Mouse (Mus musculus): ENCODE results near the gene Rfc5. TPM values are rescaled to one million over a fixed set of nuclear protein-coding genes. Genes with fewer than 3 reads are reported as not detected.

The Rfc5 gene
- polyA plus RNA-seq, 1 experiment from 2014 or later = 97.7 TPM

DNA sequence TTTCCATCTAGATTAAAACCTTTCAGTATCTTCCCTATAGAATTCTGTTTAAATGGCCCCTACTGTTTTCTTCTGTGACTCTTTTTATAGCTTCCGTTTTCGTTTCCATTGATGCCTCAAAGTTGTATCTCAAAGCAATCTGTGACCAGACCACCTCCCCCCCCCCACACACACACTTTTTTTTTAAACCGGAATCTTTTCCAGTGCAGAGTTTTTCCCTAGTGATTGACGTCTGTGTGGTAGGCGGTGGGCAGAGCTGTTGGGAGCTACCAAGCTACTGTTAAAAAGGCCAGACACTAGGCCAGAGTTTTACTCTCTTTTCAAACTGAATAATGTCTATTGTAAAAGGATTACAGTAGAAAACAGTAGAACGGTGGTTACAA, 30.6 kb downstream of the Rfc5 start:
- Histone ChIP-seq H3K9ac (ENCODE audit: low read length) (peak overlapping the region; percentile 91), H3K4me3 (ENCODE audit: low read depth, low read length) (peak overlapping the region; percentile 85), H3K27ac (ENCODE audit: low read depth, low read length) (no peak overlapping the region), H3K27me3 (ENCODE audit: control insufficient read depth, insufficient read depth, low read length) (no peaks in the 10 kb centered on the region), H3K4me1 (ENCODE audit: control insufficient read depth, insufficient read depth, low read length) (peaks cover 27% of the 10 kb centered on the region), H3K9me3 (ENCODE audit: control insufficient read depth, low read length) (no peaks in the 10 kb centered on the region), H3K36me3 (ENCODE audit: control insufficient read depth, insufficient read depth, low read length) (no peaks in the 10 kb centered on the region), H3K4me2 (peak overlapping the region; percentile 87)
- 11% methylated on average over 6 of the region's 6 CpGs for WGBS
- no peak for ATAC-seq (ENCODE audit: low FRiP score)
- DNase-seq (ENCODE audit: low spot score, missing footprints) = no peak

DNA sequence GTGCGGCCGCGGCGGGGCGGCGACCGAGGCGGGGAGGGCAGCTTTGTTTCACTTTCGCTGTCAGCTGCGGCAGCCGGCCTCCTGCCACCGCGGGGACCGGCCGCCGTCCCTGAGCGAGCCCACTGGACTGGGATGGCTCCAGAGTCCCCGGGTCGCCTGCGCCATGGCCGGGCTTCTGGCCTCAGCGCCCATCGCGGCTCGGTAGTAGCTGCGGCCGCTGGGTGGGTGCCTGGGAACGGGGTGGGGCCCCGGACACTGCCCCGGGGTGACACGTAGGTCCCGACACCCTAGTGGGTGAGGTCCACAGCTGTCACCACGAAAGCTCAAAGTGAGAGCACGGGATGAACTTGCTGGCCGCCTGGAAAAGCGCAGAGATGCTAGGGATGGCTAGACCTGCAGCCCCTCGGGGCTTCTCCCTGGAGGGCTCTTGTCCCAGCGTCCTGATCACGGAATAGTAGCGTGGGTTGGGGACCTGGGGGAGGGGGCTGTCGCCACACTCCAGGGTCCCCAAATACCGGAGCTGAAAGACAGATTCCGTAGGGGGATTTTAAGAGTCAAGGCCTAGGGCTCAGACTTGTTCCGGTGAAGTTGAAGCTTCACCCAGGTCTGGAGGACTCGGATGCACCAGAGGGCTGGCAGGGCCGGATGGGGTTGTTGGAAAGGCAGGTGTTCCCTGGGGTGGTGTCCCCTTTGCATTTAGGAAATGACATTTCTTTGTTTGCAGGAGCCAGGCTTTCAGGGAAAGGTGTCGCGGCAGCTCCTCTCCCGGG, 31.2 kb downstream of the Rfc5 start:
- H3K9me3 ChIP-seq (ENCODE audit: control insufficient read depth, low read length) = no peaks in the 10 kb centered on the region
- no peaks in the 10 kb centered on the region for H3K27me3 ChIP-seq (ENCODE audit: control insufficient read depth, insufficient read depth, low read length)
- peaks cover 27% of the 10 kb centered on the region for H3K4me1 ChIP-seq (ENCODE audit: control insufficient read depth, insufficient read depth, low read length)

GRCm38 (mm10) chr5:117357129-117357477, 31.7 kb downstream of the Rfc5 start, which contains the start of gene Wsb2:
TSS of gene Wsb2 (plus strand) at chr5:117357304.
- no peaks in the 10 kb centered on the region for H3K9me3 ChIP-seq (ENCODE audit: control insufficient read depth, low read length)
- peak within 1 kb of the TSS; percentile 85 for H3K27ac ChIP-seq (ENCODE audit: low read depth, low read length)
- DNase-seq (ENCODE audit: low spot score, missing footprints) (peak; percentile 94), ATAC-seq (ENCODE audit: low FRiP score) (peak; percentile 83)
- H3K4me1 ChIP-seq (ENCODE audit: control insufficient read depth, insufficient read depth, low read length) = peaks cover 27% of the 10 kb centered on the region
- no peaks in the 10 kb centered on the region for H3K27me3 ChIP-seq (ENCODE audit: control insufficient read depth, insufficient read depth, low read length)
- H3K4me3 ChIP-seq (ENCODE audit: low read depth, low read length) = peak within 1 kb of the TSS; percentile 85
- H3K36me3 ChIP-seq (ENCODE audit: control insufficient read depth, insufficient read depth, low read length) = no peaks in the 10 kb centered on the region
- H3K9ac ChIP-seq (ENCODE audit: low read length) = peak within 1 kb of the TSS; percentile 91
- 2% methylated on average over 12 of the region's 54 CpGs for WGBS
- H3K4me2 ChIP-seq = peak within 1 kb of the TSS; percentile 87

More for the DNA sequence above, 31.2 kb downstream of the Rfc5 start:
- DNase-seq (ENCODE audit: low spot score, missing footprints) = peak; percentile 96
- peak overlapping the region; percentile 85 for H3K4me3 ChIP-seq (ENCODE audit: low read depth, low read length)
- under 1% methylated on average over 43 of the region's 49 CpGs for WGBS
- H3K9ac ChIP-seq (ENCODE audit: low read length) = peak overlapping the region; percentile 91
- H3K27ac ChIP-seq (ENCODE audit: low read depth, low read length) = peak overlapping the region; percentile 85
- ATAC-seq (ENCODE audit: low FRiP score) = peak; percentile 75
- no peaks in the 10 kb centered on the region for H3K36me3 ChIP-seq (ENCODE audit: control insufficient read depth, insufficient read depth, low read length)
- peak overlapping the region; percentile 87 for H3K4me2 ChIP-seq

GRCm38 (mm10) chr5:117356365-117357128, 32.3 kb downstream of the Rfc5 start:
- no peaks in the 10 kb centered on the region for H3K36me3 ChIP-seq (ENCODE audit: control insufficient read depth, insufficient read depth, low read length)
- WGBS = 0% methylated on average over 22 of the region's 24 CpGs
- peak overlapping the region; percentile 85; the same call in 1 of the 2 replicates for H3K27ac ChIP-seq (ENCODE audit: low read depth, low read length)
- DNase-seq (ENCODE audit: low spot score, missing footprints) (peak; percentile 94), ATAC-seq (ENCODE audit: low FRiP score) (peak; percentile 76)
- no peaks in the 10 kb centered on the region for H3K27me3 ChIP-seq (ENCODE audit: control insufficient read depth, insufficient read depth, low read length)
- H3K4me1 ChIP-seq (ENCODE audit: control insufficient read depth, insufficient read depth, low read length) = peaks cover 27% of the 10 kb centered on the region
- peak overlapping the region; percentile 85 for H3K4me3 ChIP-seq (ENCODE audit: low read depth, low read length)
- H3K9ac ChIP-seq (ENCODE audit: low read length) = peak overlapping the region; percentile 91
- no peaks in the 10 kb centered on the region for H3K9me3 ChIP-seq (ENCODE audit: control insufficient read depth, low read length)
- peak overlapping the region; percentile 87 for H3K4me2 ChIP-seq

- peak overlapping the region; percentile 87; the same call in 1 of the 2 replicates for H3K4me2 ChIP-seq
- DNase-seq (ENCODE audit: low spot score, missing footprints) (peak; percentile 88), ATAC-seq (ENCODE audit: low FRiP score) (no peak)
- no peaks in the 10 kb centered on the region for H3K36me3 ChIP-seq (ENCODE audit: control insufficient read depth, insufficient read depth, low read length)
- no peaks in the 10 kb centered on the region for H3K27me3 ChIP-seq (ENCODE audit: control insufficient read depth, insufficient read depth, low read length)
- no peaks in the 10 kb centered on the region for H3K9me3 ChIP-seq (ENCODE audit: control insufficient read depth, low read length)
- WGBS = 57% methylated on average over 14 of the region's 14 CpGs
- no peak overlapping the region for H3K27ac ChIP-seq (ENCODE audit: low read depth, low read length)
- no peak overlapping the region for H3K4me3 ChIP-seq (ENCODE audit: low read depth, low read length)
- H3K9ac ChIP-seq (ENCODE audit: low read length) = no peak overlapping the region
- H3K4me1 ChIP-seq (ENCODE audit: control insufficient read depth, insufficient read depth, low read length) = peaks cover 24% of the 10 kb centered on the region
These were observed 33.1 kb downstream of the Rfc5 start for GRCm38 (mm10) chr5:117355648-117356303.

DNA sequence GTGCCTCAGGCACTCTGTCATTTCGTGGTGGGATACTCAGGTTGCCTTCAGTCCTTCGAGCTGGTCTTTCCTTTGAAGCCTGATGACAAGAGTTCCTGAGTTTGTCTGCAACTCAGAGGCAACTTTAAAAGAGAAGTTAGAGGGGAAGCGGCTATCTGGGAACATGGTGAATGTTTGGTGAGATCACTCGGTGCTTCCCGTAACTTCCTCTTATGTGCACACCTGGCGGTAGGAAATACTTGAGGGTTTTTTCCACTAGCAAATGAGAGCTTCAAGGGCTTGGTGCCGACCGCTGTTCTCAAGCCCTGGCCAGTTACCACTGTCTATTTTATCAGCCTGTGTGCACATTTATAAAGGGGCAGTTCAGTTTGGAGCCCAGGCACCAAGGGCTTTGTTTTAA, 34.7 kb downstream of the Rfc5 start:
- WGBS = 85% methylated on average over 8 of the region's 8 CpGs
- Histone ChIP-seq H3K36me3 (ENCODE audit: control insufficient read depth, insufficient read depth, low read length) (no peaks in the 10 kb centered on the region), H3K4me2 (no peak overlapping the region), H3K27me3 (ENCODE audit: control insufficient read depth, insufficient read depth, low read length) (no peaks in the 10 kb centered on the region), H3K27ac (ENCODE audit: low read depth, low read length) (no peak overlapping the region), H3K9ac (ENCODE audit: low read length) (no peak overlapping the region), H3K9me3 (ENCODE audit: control insufficient read depth, low read length) (no peaks in the 10 kb centered on the region), H3K4me3 (ENCODE audit: low read depth, low read length) (no peak overlapping the region), H3K4me1 (ENCODE audit: control insufficient read depth, insufficient read depth, low read length) (peaks cover 13% of the 10 kb centered on the region)
- DNase-seq (ENCODE audit: low spot score, missing footprints) (no peak), ATAC-seq (ENCODE audit: low FRiP score) (no peak)

- DNase-seq (ENCODE audit: low spot score, missing footprints) = peak; percentile 95
- peak; percentile 76 for ATAC-seq (ENCODE audit: low FRiP score)
- Histone ChIP-seq H3K9ac (ENCODE audit: low read length) (no peak overlapping the region), H3K4me1 (ENCODE audit: control insufficient read depth, insufficient read depth, low read length) (no peaks in the 10 kb centered on the region), H3K27me3 (ENCODE audit: control insufficient read depth, insufficient read depth, low read length) (no peaks in the 10 kb centered on the region), H3K9me3 (ENCODE audit: control insufficient read depth, low read length) (no peaks in the 10 kb centered on the region), H3K36me3 (ENCODE audit: control insufficient read depth, insufficient read depth, low read length) (no peaks in the 10 kb centered on the region), H3K27ac (ENCODE audit: low read depth, low read length) (no peak overlapping the region), H3K4me2 (no peak overlapping the region), H3K4me3 (ENCODE audit: low read depth, low read length) (no peak overlapping the region)
- 24% methylated on average over 19 of the region's 19 CpGs for WGBS
These were observed 40.6 kb downstream of the Rfc5 start for GRCm38 (mm10) chr5:117348279-117348678.

DNA sequence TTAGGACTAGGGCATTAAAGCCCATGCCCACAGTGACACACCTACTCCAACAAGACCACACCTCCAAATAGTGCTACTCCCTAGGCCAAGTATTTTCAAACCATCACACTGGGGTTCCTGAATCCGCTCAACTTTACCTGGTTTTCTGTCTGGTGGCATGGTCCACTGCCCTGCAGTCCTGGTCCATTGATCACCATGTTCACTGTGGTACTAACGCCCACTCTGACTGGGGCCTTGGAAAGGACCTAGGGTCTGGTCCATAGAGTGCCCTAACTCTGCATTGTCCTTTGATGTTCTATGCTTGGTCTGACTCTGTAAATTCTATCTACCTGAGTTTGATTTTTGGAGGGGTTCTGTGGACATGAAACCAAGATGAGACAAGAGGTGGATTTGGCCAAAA, 41.0 kb downstream of the Rfc5 start:
- no peak overlapping the region for H3K4me3 ChIP-seq (ENCODE audit: low read depth, low read length)
- H3K9me3 ChIP-seq (ENCODE audit: control insufficient read depth, low read length) = no peaks in the 10 kb centered on the region
- no peak overlapping the region for H3K27ac ChIP-seq (ENCODE audit: low read depth, low read length)
- H3K4me1 ChIP-seq (ENCODE audit: control insufficient read depth, insufficient read depth, low read length) = no peaks in the 10 kb centered on the region
- no peak overlapping the region for H3K4me2 ChIP-seq
- 90% methylated on average over 2 of the region's 2 CpGs for WGBS
- ATAC-seq (ENCODE audit: low FRiP score) (no peak), DNase-seq (ENCODE audit: low spot score, missing footprints) (no peak)
- H3K27me3 ChIP-seq (ENCODE audit: control insufficient read depth, insufficient read depth, low read length) = no peaks in the 10 kb centered on the region
- H3K36me3 ChIP-seq (ENCODE audit: control insufficient read depth, insufficient read depth, low read length) = no peaks in the 10 kb centered on the region
- no peak overlapping the region for H3K9ac ChIP-seq (ENCODE audit: low read length)

DNA sequence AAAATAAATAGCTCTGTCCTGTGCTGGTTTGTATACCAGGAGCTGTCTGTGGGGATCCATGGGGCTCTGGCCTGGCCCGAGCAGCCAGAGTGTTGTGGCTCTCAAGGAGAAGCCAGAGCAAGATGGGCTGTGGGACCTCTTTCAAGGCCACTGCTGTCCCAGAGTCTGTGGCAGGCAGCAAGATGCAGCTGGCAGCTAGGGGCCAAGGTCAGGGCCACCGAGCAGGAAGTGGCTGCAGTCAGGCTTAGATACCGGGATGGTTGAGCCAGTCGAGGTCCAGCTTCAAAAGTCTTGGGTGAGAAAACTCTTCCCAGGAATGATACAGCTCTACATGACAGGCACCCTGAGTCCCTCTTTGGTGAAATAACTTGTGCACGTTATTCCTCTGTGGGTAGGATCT, 41.8 kb downstream of the Rfc5 start:
- H3K27me3 ChIP-seq (ENCODE audit: control insufficient read depth, insufficient read depth, low read length) = no peaks in the 10 kb centered on the region
- WGBS = 85% methylated on average over 5 of the region's 5 CpGs
- no peaks in the 10 kb centered on the region for H3K36me3 ChIP-seq (ENCODE audit: control insufficient read depth, insufficient read depth, low read length)

More for the DNA sequence above, 41.8 kb downstream of the Rfc5 start:
- Histone ChIP-seq H3K27ac (ENCODE audit: low read depth, low read length) (no peak overlapping the region), H3K9me3 (ENCODE audit: control insufficient read depth, low read length) (no peaks in the 10 kb centered on the region), H3K4me1 (ENCODE audit: control insufficient read depth, insufficient read depth, low read length) (no peaks in the 10 kb centered on the region), H3K9ac (ENCODE audit: low read length) (no peak overlapping the region), H3K4me2 (no peak overlapping the region), H3K4me3 (ENCODE audit: low read depth, low read length) (no peak overlapping the region)
- ATAC-seq (ENCODE audit: low FRiP score) (no peak), DNase-seq (ENCODE audit: low spot score, missing footprints) (no peak)
